Mouse (Mus musculus) urinary bladder, postnatal 25 days (tissue): ENCODE measurements at regions not wholly inside any gene's neighbourhood (a gene's known extent, or its start where the extent isn't known, plus 50 kb on each side); places are given as distances from the start of the nearest gene placed in this dataset.
"Not testable (repeated sequence)": the region's sequence is repeated elsewhere in the genome, so short reads cannot be mapped to it uniquely, and the experiment has no call there.

Source experiments
- DNase-seq: peaks from one replicate; pipeline ENCODE4 v3.0.0; 2022; ENCODE audit warnings: low spot score

GRCm38 (mm10) chrX:68486585-68486984 lies 191.8 kb upstream of the Fmr1 start:
- no peak for DNase-seq

GRCm38 (mm10) chrX:68492052-68492451 lies 186.3 kb upstream of the Fmr1 start:
- not testable (repeated sequence) for DNase-seq

GRCm38 (mm10) chrX:68494398-68495143 lies 183.8 kb upstream of the Fmr1 start:
- DNase-seq = no peak

- peak; percentile 5 for DNase-seq
These were observed 183.2 kb upstream of the Fmr1 start for GRCm38 (mm10) chrX:68495144-68495493.

- DNase-seq = no peak
These were observed 182.6 kb upstream of the Fmr1 start for GRCm38 (mm10) chrX:68495751-68496150.

GRCm38 (mm10) chrX:68497886-68498285 lies 180.5 kb upstream of the Fmr1 start:
- DNase-seq = no peak

- DNase-seq = no peak
These were observed 175.4 kb upstream of the Fmr1 start for GRCm38 (mm10) chrX:68502938-68503337.

GRCm38 (mm10) chrX:68507664-68508063 lies 170.7 kb upstream of the Fmr1 start:
- no peak for DNase-seq

- no peak for DNase-seq
These were observed 166.1 kb upstream of the Fmr1 start for GRCm38 (mm10) chrX:68512213-68512766.

GRCm38 (mm10) chrX:68546561-68546960 lies 131.8 kb upstream of the Fmr1 start:
- no peak for DNase-seq

GRCm38 (mm10) chrX:68554031-68554430 lies 124.3 kb upstream of the Fmr1 start:
- DNase-seq = no peak

- no peak for DNase-seq
These were observed 120.6 kb upstream of the Fmr1 start for GRCm38 (mm10) chrX:68557717-68558116.

- DNase-seq = peak; percentile 12
These were observed 93.1 kb upstream of the Fmr1 start for GRCm38 (mm10) chrX:68585246-68585645.

GRCm38 (mm10) chrX:68622141-68622540 lies 56.2 kb upstream of the Fmr1 start:
- no peak for DNase-seq
